Mouse (Mus musculus) liver, embryonic 14.5 days (tissue): ENCODE data around the gene Ifit1bl2. TPM values are rescaled to one million over a fixed set of nuclear protein-coding genes. Genes with fewer than 3 reads are reported as not detected.

Experiments used
- ATAC-seq: fragments of 200-750 bp; cut with Nextera tagmentation; 2 replicates; pipeline ENCODE4 v1.8.0; 2017; ENCODE audit warnings: moderate number of reproducible peaks, mild to moderate bottlenecking, moderate library complexity; ENCODE audit not compliant: insufficient read depth
- DNase-seq, 3 experiments: peaks; one replicate each; pipeline ENCODE4 v3.0.0-alpha.2; 2012 to 2013; ENCODE audit warnings: low read depth in 3 of 3, low spot score in 3 of 3
- H3K27ac ChIP-seq: fragments of 300-500 bp; sonication (generic); 2 replicates; pipeline ENCODE4 v1.5.1; 2014; ENCODE audit warnings: moderate library complexity, mild to moderate bottlenecking, control low read depth, inconsistent platforms
- H3K27me3 ChIP-seq: fragments of 300-500 bp; sonication (generic); 2 replicates; pipeline ENCODE4 v1.6.1; 2014; ENCODE audit warnings: mild to moderate bottlenecking, low read length, moderate library complexity; ENCODE audit not compliant: control insufficient read depth, insufficient read depth
- H3K36me3 ChIP-seq: fragments of 300-500 bp; sonication (generic); replicated peaks from 2 replicates; pipeline ENCODE4 v1.6.1; 2014; ENCODE audit warnings: low read depth; ENCODE audit not compliant: control insufficient read depth, insufficient read depth
- H3K4me1 ChIP-seq, 2 experiments: fragments of 200-500 bp in 1 of 2; fragments of 300-500 bp in 1 of 2; sonication (generic) in 1 of 2; replicated peaks; 2 replicates each; pipeline ENCODE4 v1.6.1; 2012 to 2014; ENCODE audit warnings: antibody characterized with exemption in 1 of 2, inconsistent platforms in 1 of 2, low read length in 1 of 2; ENCODE audit not compliant: control insufficient read depth in 2 of 2, insufficient read depth in 2 of 2
- H3K4me2 ChIP-seq: fragments of 300-500 bp; sonication (generic); 2 replicates; pipeline ENCODE4 v1.6.1; 2014; ENCODE audit warnings: low read depth, mild to moderate bottlenecking, control low read depth, moderate library complexity
- H3K4me3 ChIP-seq, 2 experiments: fragments of 200-500 bp in 1 of 2; fragments of 300-500 bp in 1 of 2; sonication (generic) in 1 of 2; 2 replicates each; pipeline ENCODE4 v1.5.1; 2012 to 2014; ENCODE audit warnings: low read depth in 2 of 2, low read length in 2 of 2, mild to moderate bottlenecking in 2 of 2, control low read depth in 1 of 2, inconsistent platforms in 1 of 2, moderate library complexity in 1 of 2; ENCODE audit not compliant: insufficient read depth in 1 of 2
- H3K9ac ChIP-seq: fragments of 300-500 bp; sonication (generic); replicated peaks from 2 replicates; pipeline ENCODE4 v1.6.1; 2014; ENCODE audit warnings: mild to moderate bottlenecking, control low read depth, moderate library complexity
- H3K9me3 ChIP-seq: fragments of 300-500 bp; sonication (generic); 2 replicates; pipeline ENCODE4 v1.6.1; 2016; ENCODE audit warnings: low read length, mixed read lengths; ENCODE audit not compliant: control insufficient read depth
- CTCF ChIP-seq: IDR thresholded peaks from 2 replicates; pipeline ENCODE4 v1.5.1; 2016; ENCODE audit warnings: antibody characterized with exemption, low read depth, control low read depth
- EP300 ChIP-seq: IDR thresholded peaks from 2 replicates; pipeline ENCODE4 v1.6.1; 2016; ENCODE audit warnings: antibody characterized with exemption, low read depth
- WGBS: fragments of 180-500 bp; shearing (Covaris S2); extraction: QIAGEN DNeasy Blood & Tissue Kit; methylation state at CpG from one replicate; pipeline ENCODE4 v1.1.7; 2014; ENCODE audit not compliant: insufficient replicate concordance; 5-methylcytosine and 5-hydroxymethylcytosine counted together
- polyA plus RNA-seq, 2 experiments: library from polyadenylated mRNA; depleted of rRNA in 1 of 2; stranded (reverse) in 1 of 2; unstranded in 1 of 2; fragments of >200 nt; fragmentation: Nextera tagmentation in 1 of 2; extraction: Ambion mirVana in 1 of 2; gene quantifications; 2 replicates each; pipeline versions ENCODE4 v1.2.1 to v1.2.3; 2012 to 2014

The Ifit1bl2 gene
- polyA plus RNA-seq (2012; rRNA removed), result 0.04 TPM in 1 of 2 replicates, not detected in the other
- not detected in 2 replicates for polyA plus RNA-seq (2014; fragmentation: Nextera tagmentation; extraction: Ambion mirVana)

DNA sequence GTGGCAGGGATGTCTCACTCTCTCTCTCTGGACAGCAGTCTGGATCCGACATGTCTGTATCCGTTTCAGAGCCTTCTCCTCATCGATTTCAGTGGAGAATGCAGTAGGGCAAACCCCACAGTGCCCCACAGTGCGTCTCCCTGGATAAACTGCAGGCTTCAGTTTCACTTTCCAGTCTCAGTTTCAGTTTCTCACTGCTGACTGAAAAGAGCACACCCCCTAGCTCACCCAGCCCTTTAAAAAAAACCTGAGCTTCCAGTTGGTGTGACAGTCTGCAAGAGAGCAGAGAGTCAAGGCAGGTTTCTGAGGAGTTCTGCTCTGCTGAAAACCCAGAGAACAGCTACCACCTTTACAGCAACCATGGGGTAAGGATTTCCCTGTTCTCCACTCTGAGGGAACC lies at the start of gene Ifit1bl2, which contains the start of gene Ifit1:
TSS of gene Ifit1bl2 (minus strand) at position 121 of the 400 bp plus-strand sequence.
TSS of gene Ifit1 (plus strand) at position 249 of the 400 bp plus-strand sequence.
- peak within 1 kb of the TSS; percentile 44 for H3K4me2 ChIP-seq
- no peak for DNase-seq
- 26% methylated on average over 4 of the region's 4 CpGs for WGBS
- H3K27me3 ChIP-seq, result no peaks in the 10 kb centered on the region
- no peaks in the 10 kb centered on the region for H3K9me3 ChIP-seq
- TF ChIP-seq EP300, result no peak
- TF ChIP-seq CTCF, result no peak
- H3K27ac ChIP-seq, result no peak within 1 kb of the TSS
- H3K36me3 ChIP-seq, result no peaks in the 10 kb centered on the region
- no peak within 1 kb of the TSS for H3K9ac ChIP-seq
- peaks cover 4 to 9% of the 10 kb centered on the region in 2 experiments for H3K4me1 ChIP-seq
- ATAC-seq, result 0 out of 2 replicates have a peak, but pooled peaks have one; percentile 17
- peak within 1 kb of the TSS; percentile 2 to 18; a peak in 1 of 4 replicates for H3K4me3 ChIP-seq

DNA sequence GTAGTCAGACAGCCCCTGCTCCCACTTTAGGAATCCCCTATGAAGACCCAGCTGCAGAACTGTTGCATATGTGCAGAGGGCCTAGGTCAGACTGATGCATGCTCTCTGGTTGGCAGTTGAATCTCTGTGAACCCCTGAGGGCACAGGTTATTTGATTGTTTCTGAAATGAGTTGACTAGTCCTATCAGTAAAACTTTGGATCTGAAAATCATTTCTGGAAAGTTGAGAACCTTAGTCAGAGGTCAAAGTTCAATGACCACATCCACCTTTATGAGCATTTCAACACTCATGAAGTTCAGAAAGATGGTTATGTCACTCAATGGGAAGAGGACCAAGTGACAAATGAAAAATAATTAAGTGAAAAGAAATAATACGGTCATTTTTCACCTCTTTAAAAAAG lies 45.0 kb upstream of the Ifit1bl2 start:
- Histone ChIP-seq H3K4me3 (no peak overlapping the region), H3K9ac (no peak overlapping the region), H3K27ac (no peak overlapping the region), H3K36me3 (no peaks in the 10 kb centered on the region), H3K9me3 (no peaks in the 10 kb centered on the region), H3K4me1 (no peaks in the 10 kb centered on the region), H3K4me2 (no peak overlapping the region), H3K27me3 (no peaks in the 10 kb centered on the region)
- no peak for ATAC-seq
- 86% methylated on average over 1 of the region's 1 CpGs for WGBS
- no peak for DNase-seq
- TF ChIP-seq EP300 (no peak), CTCF (no peak)

DNA sequence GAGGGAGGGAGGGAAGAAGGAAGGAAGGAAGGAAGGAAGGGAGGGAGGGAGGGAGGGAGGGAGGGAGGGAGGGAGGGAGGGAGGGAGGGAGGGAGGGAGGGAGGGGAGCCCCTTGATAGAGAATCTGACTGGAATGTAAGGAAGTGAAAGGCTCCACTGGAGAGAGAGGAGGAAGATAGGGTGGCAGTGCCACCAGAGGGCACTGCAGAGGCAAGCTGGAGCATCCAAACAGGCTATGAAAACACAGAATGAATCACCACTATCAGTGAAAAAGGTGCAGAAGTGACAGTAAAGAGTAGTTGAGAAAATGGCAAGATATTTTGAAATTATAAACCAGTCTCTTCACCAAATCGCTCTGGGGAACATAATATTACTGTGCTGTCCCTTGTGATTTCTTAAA lies 44.3 kb upstream of the Ifit1bl2 start:
- Histone ChIP-seq H3K9ac (no peak overlapping the region), H3K27ac (no peak overlapping the region)
- DNase-seq, result no peak

DNA sequence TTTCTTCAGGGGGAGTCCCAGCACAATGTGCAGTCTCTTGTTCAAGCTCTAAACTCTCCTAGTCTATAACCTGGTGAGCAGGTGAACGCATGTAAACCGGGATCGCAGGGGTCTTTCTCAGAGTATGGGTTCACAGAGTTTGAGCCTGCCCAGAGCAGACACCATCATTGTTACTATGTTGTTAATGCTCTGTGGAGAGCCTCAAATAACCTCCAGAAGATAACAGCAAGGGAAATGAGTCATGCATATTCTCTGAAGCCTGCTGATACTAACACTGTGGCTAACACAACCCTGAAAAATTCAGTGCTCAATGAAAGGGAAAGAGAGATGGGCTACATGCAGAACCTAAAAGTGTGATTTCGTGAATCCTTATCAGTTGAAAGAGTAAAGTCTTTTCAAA lies 37.9 kb upstream of the Ifit1bl2 start:
- no peak for DNase-seq
- Histone ChIP-seq H3K9ac (no peak overlapping the region), H3K27me3 (no peaks in the 10 kb centered on the region), H3K4me3 (no peak overlapping the region), H3K36me3 (no peaks in the 10 kb centered on the region), H3K4me2 (no peak overlapping the region), H3K4me1 (no peaks in the 10 kb centered on the region), H3K9me3 (no peaks in the 10 kb centered on the region), H3K27ac (no peak overlapping the region)
- TF ChIP-seq EP300 (no peak), CTCF (no peak)
- ATAC-seq, result no peak
- WGBS, result 37% methylated on average over 4 of the region's 4 CpGs

More for the DNA sequence above, 44.3 kb upstream of the Ifit1bl2 start:
- ATAC-seq, result no peak
- 31% methylated on average over 1 of the region's 1 CpGs for WGBS
- H3K27me3 ChIP-seq, result no peaks in the 10 kb centered on the region
- no peak overlapping the region for H3K4me2 ChIP-seq
- no peak overlapping the region for H3K4me3 ChIP-seq
- no peaks in the 10 kb centered on the region for H3K36me3 ChIP-seq
- H3K4me1 ChIP-seq, result no peaks in the 10 kb centered on the region
- TF ChIP-seq CTCF, result peak; percentile 60
- no peak for TF ChIP-seq EP300
- no peaks in the 10 kb centered on the region for H3K9me3 ChIP-seq

DNA sequence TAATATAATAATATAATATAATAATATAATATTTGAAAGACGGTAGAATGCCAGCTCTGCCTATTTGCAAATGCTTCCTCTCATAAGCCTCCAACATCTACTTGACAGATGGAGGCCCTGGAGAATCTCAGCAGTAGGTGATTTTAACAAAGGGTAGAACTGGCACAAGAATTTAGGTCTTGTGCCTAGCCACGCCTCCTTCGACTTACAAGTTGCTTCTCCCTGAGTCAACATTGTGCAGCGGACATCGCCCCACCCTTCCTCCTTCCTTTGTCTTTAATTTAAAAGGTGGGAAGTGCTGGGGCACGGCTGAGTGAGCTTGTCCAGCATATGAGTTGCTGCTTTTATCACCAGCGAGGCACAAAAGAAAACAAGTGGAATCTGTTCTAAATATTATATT lies 32.9 kb upstream of the Ifit1bl2 start:
- no peak overlapping the region for H3K4me2 ChIP-seq
- H3K27me3 ChIP-seq, result no peaks in the 10 kb centered on the region
- DNase-seq (no peak), ATAC-seq (no peak)
- no peaks in the 10 kb centered on the region for H3K4me1 ChIP-seq
- H3K27ac ChIP-seq, result no peak overlapping the region
- TF ChIP-seq CTCF (no peak), EP300 (no peak)
- no peaks in the 10 kb centered on the region for H3K9me3 ChIP-seq
- H3K9ac ChIP-seq, result no peak overlapping the region
- H3K4me3 ChIP-seq, result no peak overlapping the region
- H3K36me3 ChIP-seq, result no peaks in the 10 kb centered on the region
- WGBS, result 35% methylated on average over 7 of the region's 7 CpGs
